30 mouse cellular contexts compared by ENCODE assay signal in the genomic region with DNA sequence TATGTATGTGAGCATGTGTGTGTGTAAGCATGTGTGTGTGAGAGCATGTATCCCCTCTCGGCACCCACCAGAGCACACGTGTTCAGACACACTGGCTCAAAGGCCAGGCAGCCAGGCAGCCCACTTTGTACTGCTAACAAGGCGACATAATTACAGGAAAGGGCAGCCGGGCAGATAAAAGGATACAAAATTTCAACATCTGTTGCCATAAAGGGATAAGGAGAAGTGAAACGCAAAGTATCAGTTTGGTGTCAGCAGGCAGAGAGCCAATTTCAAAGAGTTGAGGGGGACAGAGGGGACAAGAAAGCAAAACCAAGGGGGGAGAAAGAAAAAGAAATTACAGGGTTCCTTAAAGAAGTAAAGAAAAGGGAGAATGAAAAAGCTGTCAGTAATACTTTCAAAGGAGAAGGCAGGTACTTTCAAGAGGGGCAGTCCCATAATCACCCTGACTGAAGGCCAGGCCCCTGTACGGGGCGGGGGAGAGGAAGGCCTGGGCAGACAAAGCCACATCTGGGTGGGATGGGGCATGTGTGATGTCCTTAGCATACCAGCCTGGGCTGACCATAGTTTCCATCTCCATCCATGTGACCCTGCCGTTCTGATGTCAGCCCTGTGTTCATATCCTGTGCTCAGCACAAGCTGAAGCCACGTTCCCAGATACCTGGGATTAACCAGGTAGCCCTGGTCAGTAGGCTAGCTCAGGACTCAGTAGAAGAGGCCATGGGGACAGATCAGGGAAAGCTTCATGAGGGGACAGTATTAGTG. TPM values are rescaled to one million over a fixed set of nuclear protein-coding genes. Genes with fewer than 3 reads are reported as not detected.
DNase-seq lines count a peak whose midpoint lies in the region; ATAC-seq and TF ChIP-seq lines count a peak whose summit lies in the region.
"Had no signal": no experiment of that assay in that cellular context is flagged by ENCODE, and none has a peak within 500 bp of the region (broad histone marks: within the 10 kb centered on the region; RNA-seq: fewer than 3 reads in every experiment).

No protein-coding gene starts in this region.

- H3K9ac ChIP-seq in heart, embryonic 12.5 days: no peak overlapping the region
- H3K9ac ChIP-seq: embryonic facial prominence, embryonic 15.5 days; forebrain, embryonic 13.5 days; hindbrain, embryonic 13.5 days; liver, embryonic 12.5 days; liver, postnatal 0 days; midbrain, embryonic 12.5 days had no signal

- H3K9me3 ChIP-seq in heart, embryonic 12.5 days (replicated peaks): no peaks in the 10 kb centered on the region
- H3K9me3 ChIP-seq: embryonic facial prominence, embryonic 15.5 days; forebrain, embryonic 13.5 days; hindbrain, embryonic 13.5 days; liver, embryonic 12.5 days; midbrain, embryonic 12.5 days had no signal

- peaks cover 30% of the 10 kb centered on the region for H3K36me3 ChIP-seq in heart, embryonic 12.5 days
- no peaks in the 10 kb centered on the region; the same call in 1 of the 2 replicates for H3K36me3 ChIP-seq in macrophage (ENCODE audit: inconsistent target)
- no peaks in the 10 kb centered on the region; the same call in 1 of the 2 replicates for H3K36me3 ChIP-seq in splenic B cell, adult 2 months (ENCODE audit: control insufficient read depth, insufficient read depth, low read length, poor library complexity, severe bottlenecking)
- H3K36me3 ChIP-seq: midbrain, embryonic 12.5 days had no signal

- TF ChIP-seq POLR2A in bone marrow, adult 2 months (IDR thresholded peaks at IDR 0.05; ENCODE audit: borderline replicate concordance, control insufficient read depth, low read depth, low read length): no peak

- ATAC-seq in heart, embryonic 12.5 days (ENCODE audit: insufficient number of reproducible peaks, low FRiP score): no peak
- ATAC-seq: forebrain, embryonic 13.5 days; intestine, embryonic 16.5 days; liver, embryonic 12.5 days; liver, postnatal 0 days; lung, postnatal 0 days had no signal

- TF ChIP-seq CTCF in bone marrow, adult 2 months (IDR thresholded peaks at IDR 0.05; ENCODE audit: control insufficient read depth, insufficient read depth, low read length): no peak

- H3K4me1 ChIP-seq in heart, embryonic 12.5 days (replicated peaks): peaks cover 30% of the 10 kb centered on the region
- peaks cover 6% of the 10 kb centered on the region for H3K4me1 ChIP-seq in bone marrow, adult 2 months (ENCODE audit: control insufficient read depth, insufficient read depth, low read length)

- 70% methylated on average over 9 of the region's 9 CpGs for WGBS in heart, embryonic 12.5 days
- 23% methylated on average over 9 of the region's 9 CpGs for WGBS in bone marrow, adult 2 months
- WGBS in macrophage (ENCODE audit: missing documents): 3% methylated on average over 9 of the region's 9 CpGs

- H3K79me2 ChIP-seq in macrophage (ENCODE audit: inconsistent target): peaks cover 60% of the 10 kb centered on the region

- no peak overlapping the region for H3K4me3 ChIP-seq in heart, embryonic 12.5 days
- no peak overlapping the region for H3K4me3 ChIP-seq in bone marrow, adult 2 months (replicated peaks; ENCODE audit: control insufficient read depth, low read depth, low read length)
- no peak overlapping the region for H3K4me3 ChIP-seq in macrophage (ENCODE audit: inconsistent target)
- H3K4me3 ChIP-seq: embryonic facial prominence, embryonic 15.5 days; forebrain, embryonic 13.5 days; hindbrain, embryonic 13.5 days; liver, embryonic 12.5 days; midbrain, embryonic 12.5 days had no signal

- peak; percentile 91 for DNase-seq in heart, adult 11 months
- peak; percentile 22 for DNase-seq in splenic B cell, adult 2 months (ENCODE audit: low read depth, low spot score)
- DNase-seq in thymus, postnatal 0 days (ENCODE audit: low spot score): no peak
- no peak for DNase-seq in layer of hippocampus, adult 11-12 months (ENCODE audit: low spot score)
- DNase-seq: adrenal gland, postnatal 14 days; cerebellum, adult 18-20 months; cerebellum, postnatal 10 days; gastrocnemius, postnatal 10 days; heart, adult 18-20 months; heart, postnatal 4 days; kidney, adult 8-10 months; kidney, postnatal 4 days; layer of hippocampus, adult 9-11 months; liver, postnatal 0 days; lung, postnatal 4 days; right cerebral cortex, postnatal 25 days; spleen, adult 18-20 months had no signal

- no peak overlapping the region for H3K27ac ChIP-seq in heart, embryonic 12.5 days (ENCODE audit: poor library complexity, severe bottlenecking)
- peak overlapping the region; percentile 54; the same call in 1 of the 2 replicates for H3K27ac ChIP-seq in bone marrow, adult 2 months (ENCODE audit: control insufficient read depth, insufficient read depth, low read depth, low read length, poor library complexity)
- H3K27ac ChIP-seq in macrophage: peak overlapping the region; percentile 7; the same call in 1 of the 2 replicates
- H3K27ac ChIP-seq: embryonic facial prominence, embryonic 15.5 days; forebrain, embryonic 13.5 days; hindbrain, embryonic 13.5 days; kidney, postnatal 0 days; liver, embryonic 12.5 days; midbrain, embryonic 12.5 days; stomach, postnatal 0 days had no signal

- no peaks in the 10 kb centered on the region for H3K27me3 ChIP-seq in heart, embryonic 12.5 days (replicated peaks)
- H3K27me3 ChIP-seq in splenic B cell, adult 2 months (ENCODE audit: control insufficient read depth, insufficient read depth, low read length, poor library complexity, severe bottlenecking): no peaks in the 10 kb centered on the region
- H3K27me3 ChIP-seq: embryonic facial prominence, embryonic 15.5 days; liver, embryonic 12.5 days had no signal

- H3K4me2 ChIP-seq in heart, embryonic 12.5 days: no peak overlapping the region
- H3K4me2 ChIP-seq: embryonic facial prominence, embryonic 15.5 days; forebrain, embryonic 13.5 days; heart, embryonic 11.5 days; hindbrain, embryonic 13.5 days; liver, embryonic 12.5 days; midbrain, embryonic 12.5 days had no signal

RNA-seq across cellular contexts. Expression of a gene that starts 24.6 kb away (rescaled TPM):
- polyA plus RNA-seq in heart, embryonic 12.5 days (2016; fragmentation: Nextera tagmentation; extraction: Ambion mirVana): 33.6 and 36.0 TPM in 2 replicates
- polyA plus RNA-seq in bone marrow, adult 2 months (2011; ENCODE audit: insufficient read depth, insufficient read length, low replicate concordance, missing spikeins): 16.1 and 32.6 TPM in 2 replicates
- 10 to 100 TPM in 17 of 26 experiments, 1 to 10 TPM in 9; 1.2 to 25.9 (median 14.2) TPM for total RNA-seq in macrophage (2018; cell fraction: chromatin; rRNA removed)
- total RNA-seq in macrophage (2018; cell fraction: cytosol; rRNA removed): 10 to 100 TPM in 25 of 26 experiments, 1 to 10 TPM in 1; 9.3 to 25.5 (median 18.2) TPM
- total RNA-seq in macrophage (2018; cell fraction: nucleus; rRNA removed): 10 to 100 TPM in 14 of 26 experiments, 1 to 10 TPM in 12; 2.6 to 23.4 (median 10.9) TPM
- 17.7 to 20.9 TPM (median 20.5 TPM) in 3 replicates for polyA plus RNA-seq in macrophage (2018)
- polyA plus RNA-seq in thymus, postnatal 0 days (2015; fragmentation: Nextera tagmentation; extraction: Ambion mirVana): 49.5 and 54.3 TPM in 2 replicates

RNA-seq across cellular contexts. Expression of a gene that starts 24.7 kb away (rescaled TPM):
- 15.0 and 15.4 TPM in 2 replicates for polyA plus RNA-seq in heart, embryonic 12.5 days (2016; fragmentation: Nextera tagmentation; extraction: Ambion mirVana)
- polyA plus RNA-seq in bone marrow, adult 2 months (2011; ENCODE audit: insufficient read depth, insufficient read length, low replicate concordance, missing spikeins): 2.1 and 5.2 TPM in 2 replicates
- 1 to 10 TPM in 25 of 26 experiments, under 1 TPM in 1; 0.86 to 8.7 (median 4.0) TPM for total RNA-seq in macrophage (2018; cell fraction: chromatin; rRNA removed)
- total RNA-seq in macrophage (2018; cell fraction: cytosol; rRNA removed): 1 to 10 TPM; 2.8 to 7.9 (median 5.7) TPM
- total RNA-seq in macrophage (2018; cell fraction: nucleus; rRNA removed): 1 to 10 TPM; 1.5 to 9.1 (median 4.5) TPM
- 3.9 to 6.8 TPM (median 4.7 TPM) in 3 replicates for polyA plus RNA-seq in macrophage (2018)
- 5.1 and 5.7 TPM in 2 replicates for polyA plus RNA-seq in thymus, postnatal 0 days (2015; fragmentation: Nextera tagmentation; extraction: Ambion mirVana)

Comparison
In these comparisons a context has a peak if more than half of its experiments do, and no peak if none do; other contexts are left out.
1. DNase-seq: peak in heart, adult 11 months (single experiment) and splenic B cell, adult 2 months (single experiment); none in thymus, postnatal 0 days (single experiment) and layer of hippocampus, adult 11-12 months (single experiment).